Mouse (Mus musculus) intestine, embryonic 14.5 days (tissue): ENCODE data around the gene Kif3a. TPM values are rescaled to one million over a fixed set of nuclear protein-coding genes. Genes with fewer than 3 reads are reported as not detected.

ENCODE experiments used
- ATAC-seq: fragments of 200-750 bp; cut with Nextera tagmentation; replicated peaks from 2 replicates; pipeline ENCODE4 v1.8.0; 2017; ENCODE audit warnings: low read depth, moderate number of reproducible peaks, moderate TSS enrichment, moderate library complexity; ENCODE audit not compliant: low FRiP score, low TSS enrichment
- DNase-seq: peaks from one replicate; pipeline ENCODE4 v3.0.0-alpha.2; 2018; ENCODE audit warnings: low spot score
- H3K27ac ChIP-seq: fragments of 300-500 bp; sonication (generic); 2 replicates; pipeline ENCODE4 v1.5.1; 2014; ENCODE audit warnings: low read depth, mild to moderate bottlenecking, control low read depth
- H3K27me3 ChIP-seq: fragments of 300-500 bp; sonication (generic); replicated peaks from 2 replicates; pipeline ENCODE4 v1.6.1; 2014; ENCODE audit warnings: low read length, control low read depth; ENCODE audit not compliant: control insufficient read depth, insufficient read depth
- H3K36me3 ChIP-seq: fragments of 300-500 bp; sonication (generic); 2 replicates; pipeline ENCODE4 v1.6.1; 2014; ENCODE audit warnings: low read length, control low read depth; ENCODE audit not compliant: control insufficient read depth, insufficient read depth
- H3K4me1 ChIP-seq: fragments of 300-500 bp; sonication (generic); replicated peaks from 2 replicates; pipeline ENCODE4 v1.6.1; 2014; ENCODE audit warnings: low read length, control low read depth, mixed read lengths; ENCODE audit not compliant: control insufficient read depth, insufficient read depth
- H3K4me2 ChIP-seq: fragments of 300-500 bp; sonication (generic); 2 replicates; pipeline ENCODE4 v1.6.1; 2014; ENCODE audit warnings: low read length
- H3K4me3 ChIP-seq: fragments of 300-500 bp; sonication (generic); 2 replicates; pipeline ENCODE4 v1.5.1; 2014; ENCODE audit warnings: low read depth, low read length, control low read depth, mixed read lengths
- H3K9ac ChIP-seq: fragments of 300-500 bp; sonication (generic); 2 replicates; pipeline ENCODE4 v1.6.1; 2014; ENCODE audit warnings: mild to moderate bottlenecking, low read length
- H3K9me3 ChIP-seq: fragments of 300-500 bp; sonication (generic); 2 replicates; pipeline ENCODE4 v1.6.1; 2016; ENCODE audit warnings: low read length, control low read depth; ENCODE audit not compliant: control insufficient read depth
- WGBS: fragments of 180-500 bp; shearing (Covaris S2); extraction: QIAGEN DNeasy Blood & Tissue Kit; methylation state at CpG from one replicate; pipeline ENCODE4 v1.1.7; 2014; 5-methylcytosine and 5-hydroxymethylcytosine counted together
- polyA plus RNA-seq: library from polyadenylated mRNA; unstranded; fragments of >200 nt; fragmentation: Nextera tagmentation; extraction: Ambion mirVana; gene quantifications from 2 replicates; pipeline ENCODE4 v1.2.1, GENCODE M21; 2014

Kif3a gene
- polyA plus RNA-seq, 1 experiment from 2014 or later = 58.7 TPM

- no peak overlapping the region for H3K27ac ChIP-seq
- no peak overlapping the region for H3K4me3 ChIP-seq
- H3K36me3 ChIP-seq = no peaks in the 10 kb centered on the region
- no peak overlapping the region for H3K4me2 ChIP-seq
- no peak overlapping the region for H3K9ac ChIP-seq
- 90% methylated on average over 8 of the region's 8 CpGs for WGBS
- no peaks in the 10 kb centered on the region for H3K27me3 ChIP-seq
- ATAC-seq (no peak), DNase-seq (no peak)
- H3K9me3 ChIP-seq = no peaks in the 10 kb centered on the region
- no peaks in the 10 kb centered on the region for H3K4me1 ChIP-seq
These were observed 48.4 kb downstream of the Kif3a start for GRCm38 (mm10) chr11:53615575-53615974.

GRCm38 (mm10) chr11:53616748-53617558 is 49.8 kb downstream of the Kif3a start:
- DNase-seq (no peak), ATAC-seq (no peak)
- Histone ChIP-seq H3K36me3 (no peaks in the 10 kb centered on the region), H3K9me3 (no peaks in the 10 kb centered on the region), H3K4me1 (no peaks in the 10 kb centered on the region), H3K4me3 (no peak overlapping the region), H3K27ac (no peak overlapping the region), H3K27me3 (no peaks in the 10 kb centered on the region), H3K9ac (no peak overlapping the region), H3K4me2 (no peak overlapping the region)
- WGBS = 64% methylated on average over 8 of the region's 8 CpGs

- Histone ChIP-seq H3K27me3 (no peaks in the 10 kb centered on the region), H3K9ac (no peak overlapping the region), H3K36me3 (no peaks in the 10 kb centered on the region), H3K27ac (no peak overlapping the region), H3K4me2 (no peak overlapping the region), H3K4me3 (no peak overlapping the region), H3K9me3 (no peaks in the 10 kb centered on the region), H3K4me1 (no peaks in the 10 kb centered on the region)
- ATAC-seq (no peak), DNase-seq (no peak)
- WGBS = 59% methylated on average over 4 of the region's 4 CpGs
These were observed 50.5 kb downstream of the Kif3a start for GRCm38 (mm10) chr11:53617562-53618109.

- Histone ChIP-seq H3K4me3 (no peak within 1 kb of the TSS), H3K9me3 (no peaks in the 10 kb centered on the region), H3K9ac (no peak within 1 kb of the TSS), H3K4me2 (no peak within 1 kb of the TSS), H3K4me1 (no peaks in the 10 kb centered on the region), H3K27ac (no peak within 1 kb of the TSS), H3K36me3 (no peaks in the 10 kb centered on the region), H3K27me3 (no peaks in the 10 kb centered on the region)
- ATAC-seq (no peak), DNase-seq (no peak)
- 82% methylated on average over 7 of the region's 7 CpGs for WGBS
These were observed 51.5 kb downstream of the Kif3a start, which contains the start of gene Il4 for GRCm38 (mm10) chr11:53618619-53619198. TSS of gene Il4 (minus strand) at chr11:53618669.

GRCm38 (mm10) chr11:53619428-53619827 is 52.2 kb downstream of the Kif3a start:
- Histone ChIP-seq H3K4me1 (no peaks in the 10 kb centered on the region), H3K36me3 (no peaks in the 10 kb centered on the region), H3K9me3 (0 out of 2 replicates have a peak, but pooled peaks cover 4% of the 10 kb centered on the region), H3K27me3 (no peaks in the 10 kb centered on the region), H3K4me2 (no peak overlapping the region), H3K27ac (no peak overlapping the region), H3K4me3 (no peak overlapping the region), H3K9ac (no peak overlapping the region)
- WGBS = 61% methylated on average over 6 of the region's 6 CpGs
- DNase-seq (no peak), ATAC-seq (no peak)

GRCm38 (mm10) chr11:53620094-53620493 is 52.9 kb downstream of the Kif3a start:
- Histone ChIP-seq H3K9ac (no peak overlapping the region), H3K4me1 (no peaks in the 10 kb centered on the region), H3K4me3 (no peak overlapping the region), H3K27me3 (no peaks in the 10 kb centered on the region), H3K9me3 (0 out of 2 replicates have a peak, but pooled peaks cover 4% of the 10 kb centered on the region), H3K27ac (no peak overlapping the region), H3K4me2 (no peak overlapping the region), H3K36me3 (no peaks in the 10 kb centered on the region)
- no peak for ATAC-seq
- WGBS = 90% methylated on average over 4 of the region's 4 CpGs
- DNase-seq = no peak

GRCm38 (mm10) chr11:53621582-53622439 is 54.6 kb downstream of the Kif3a start:
- 83% methylated on average over 11 of the region's 11 CpGs for WGBS
- no peak for DNase-seq

GRCm38 (mm10) chr11:53622440-53622806 is 55.2 kb downstream of the Kif3a start:
- H3K4me3 ChIP-seq = no peak overlapping the region
- H3K36me3 ChIP-seq = no peaks in the 10 kb centered on the region
- H3K27me3 ChIP-seq = no peaks in the 10 kb centered on the region
- WGBS = 73% methylated on average over 6 of the region's 6 CpGs
- H3K9ac ChIP-seq = no peak overlapping the region
- H3K4me2 ChIP-seq = no peak overlapping the region
- no peak overlapping the region for H3K27ac ChIP-seq
- ATAC-seq (no peak), DNase-seq (no peak)
- 0 out of 2 replicates have a peak, but pooled peaks cover 4% of the 10 kb centered on the region for H3K9me3 ChIP-seq
- no peaks in the 10 kb centered on the region for H3K4me1 ChIP-seq

More at GRCm38 (mm10) chr11:53621582-53622439, 54.6 kb downstream of the Kif3a start:
- H3K36me3 ChIP-seq = no peaks in the 10 kb centered on the region
- no peaks in the 10 kb centered on the region for H3K4me1 ChIP-seq
- 0 out of 2 replicates have a peak, but pooled peaks cover 4% of the 10 kb centered on the region for H3K9me3 ChIP-seq
- no peak overlapping the region for H3K4me2 ChIP-seq
- H3K27ac ChIP-seq = no peak overlapping the region
- no peaks in the 10 kb centered on the region for H3K27me3 ChIP-seq
- H3K4me3 ChIP-seq = no peak overlapping the region
- no peak for ATAC-seq
- H3K9ac ChIP-seq = no peak overlapping the region
